Mouse (Mus musculus) erythroblast, embryonic 14.5 days (primary cell): ENCODE measurements around the gene Dcaf6. TPM values are rescaled to one million over a fixed set of nuclear protein-coding genes. Genes with fewer than 3 reads are reported as not detected.

ENCODE experiments used
- H3K27me3 ChIP-seq: 2 replicates; pipeline ENCODE4 v1.6.1; 2012; ENCODE audit warnings: inconsistent platforms; ENCODE audit not compliant: control insufficient read depth
- H3K36me3 ChIP-seq: 2 replicates; pipeline ENCODE4 v1.6.1; 2012; ENCODE audit warnings: mild to moderate bottlenecking, inconsistent platforms; ENCODE audit not compliant: control insufficient read depth
- H3K4me1 ChIP-seq: 2 replicates; pipeline ENCODE4 v1.6.1; 2012; ENCODE audit warnings: inconsistent platforms; ENCODE audit not compliant: control insufficient read depth
- H3K4me3 ChIP-seq: replicated peaks from 2 replicates; pipeline ENCODE3; 2012; ENCODE audit warnings: moderate library complexity, mild to moderate bottlenecking, inconsistent platforms
- H3K9me3 ChIP-seq: 2 replicates; pipeline ENCODE4 v1.6.1; 2012; ENCODE audit warnings: low read length, inconsistent platforms, mixed read lengths; ENCODE audit not compliant: control insufficient read depth
- GATA1 ChIP-seq: IDR thresholded peaks from 2 replicates; pipeline ENCODE4 v1.6.1; 2012; ENCODE audit warnings: low read length, inconsistent platforms, mixed read lengths
- TAL1 ChIP-seq: IDR thresholded peaks from 3 replicates; pipeline ENCODE4 v1.6.1; 2012; ENCODE audit warnings: low read length, inconsistent platforms, mixed read lengths
- polyA plus RNA-seq: library from polyadenylated mRNA; stranded (reverse); fragments of >175 nt; gene quantifications from 2 replicates; pipeline ENCODE4 v1.2.3, GENCODE M21; 2012

Dcaf6 gene
- polyA plus RNA-seq, 1 experiment = 5.3 TPM

DNA sequence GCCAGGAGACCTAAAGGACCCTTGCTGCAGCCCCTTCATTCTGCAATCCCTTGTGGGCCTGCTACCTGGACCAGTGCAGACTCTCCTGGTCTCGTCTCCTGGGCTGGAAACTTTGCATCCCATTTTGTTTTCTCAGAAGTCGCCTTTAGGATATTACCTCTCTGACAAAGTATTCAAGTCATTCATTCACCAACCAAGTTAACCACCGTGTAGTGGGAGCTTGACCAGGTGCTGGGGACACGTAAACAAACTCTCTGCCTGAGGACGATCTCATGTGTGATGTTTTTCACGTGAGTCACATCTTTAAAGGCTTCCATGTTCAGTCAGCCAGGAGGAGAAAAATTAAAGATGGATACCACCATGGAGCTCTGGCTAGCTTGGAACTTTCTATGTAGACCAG is 157.1 kb downstream of the Dcaf6 start:
- Histone ChIP-seq H3K36me3 (no peaks in the 10 kb centered on the region), H3K4me3 (no peak overlapping the region), H3K9me3 (no peaks in the 10 kb centered on the region), H3K4me1 (no peaks in the 10 kb centered on the region), H3K27me3 (no peaks in the 10 kb centered on the region)
- TF ChIP-seq TAL1 (no peak), GATA1 (no peak)

DNA sequence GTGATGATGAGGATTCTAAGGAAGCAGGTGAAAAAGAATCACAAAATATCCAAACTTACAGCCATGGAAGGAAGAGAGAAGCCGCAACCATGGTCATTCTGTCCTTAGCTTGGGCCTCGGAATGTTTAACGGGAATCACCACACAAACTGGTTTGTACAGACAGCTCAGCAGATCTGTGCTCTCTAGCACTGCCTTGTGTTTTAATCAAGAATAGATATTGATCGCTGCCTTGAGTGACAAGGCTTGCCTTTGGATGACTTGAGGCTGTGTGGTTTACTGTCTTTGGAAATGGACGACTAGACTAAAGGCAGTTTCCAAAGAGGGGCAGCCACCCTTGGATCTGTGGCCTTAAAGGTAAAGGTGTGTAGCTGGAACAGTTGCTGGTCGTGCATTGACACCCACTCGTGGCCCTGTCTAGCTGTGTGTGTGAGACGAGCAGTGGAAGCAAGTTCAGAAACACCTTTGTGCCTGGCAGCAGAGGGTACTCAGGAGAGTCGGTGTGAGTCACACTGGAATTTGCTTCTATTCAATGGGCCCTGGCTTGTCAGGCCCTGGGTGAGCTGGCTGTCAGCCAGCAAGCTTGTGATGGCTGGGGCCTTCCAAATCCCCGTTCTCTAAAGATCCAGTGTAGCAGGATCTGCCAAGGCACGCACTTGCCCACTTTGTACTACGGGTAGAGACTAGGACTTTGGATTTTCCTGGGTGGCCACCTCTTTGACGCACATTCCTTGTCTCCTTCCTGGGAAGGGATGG is 157.6 kb downstream of the Dcaf6 start:
- no peaks in the 10 kb centered on the region for H3K27me3 ChIP-seq
- no peak for TF ChIP-seq GATA1
- TF ChIP-seq TAL1 = no peak
- H3K36me3 ChIP-seq = no peaks in the 10 kb centered on the region
- H3K4me1 ChIP-seq = no peaks in the 10 kb centered on the region
- no peaks in the 10 kb centered on the region for H3K9me3 ChIP-seq
- H3K4me3 ChIP-seq = no peak overlapping the region

DNA sequence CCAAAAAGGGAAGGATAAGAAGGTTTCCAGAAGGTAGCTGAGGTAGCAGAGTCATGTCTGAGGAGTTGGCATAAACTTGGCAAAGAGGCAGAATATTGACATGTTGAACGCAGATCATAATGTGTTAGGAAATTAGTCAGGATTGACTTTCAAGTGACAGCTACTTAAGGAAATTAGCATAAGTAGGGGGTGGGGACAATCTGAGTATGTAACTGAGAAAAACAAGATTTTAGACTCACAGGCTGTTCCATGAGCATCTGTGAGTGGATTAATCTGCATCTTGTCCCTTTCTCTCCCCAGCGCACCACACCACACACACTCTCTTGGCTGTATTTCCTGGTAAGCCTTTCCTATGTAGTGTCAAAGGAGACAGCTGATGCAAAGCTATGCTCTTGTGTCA is 158.7 kb downstream of the Dcaf6 start:
- H3K9me3 ChIP-seq = no peaks in the 10 kb centered on the region
- H3K36me3 ChIP-seq = no peaks in the 10 kb centered on the region
- no peaks in the 10 kb centered on the region for H3K27me3 ChIP-seq
- no peak overlapping the region for H3K4me3 ChIP-seq
- no peaks in the 10 kb centered on the region for H3K4me1 ChIP-seq
- no peak for TF ChIP-seq TAL1
- no peak for TF ChIP-seq GATA1

DNA sequence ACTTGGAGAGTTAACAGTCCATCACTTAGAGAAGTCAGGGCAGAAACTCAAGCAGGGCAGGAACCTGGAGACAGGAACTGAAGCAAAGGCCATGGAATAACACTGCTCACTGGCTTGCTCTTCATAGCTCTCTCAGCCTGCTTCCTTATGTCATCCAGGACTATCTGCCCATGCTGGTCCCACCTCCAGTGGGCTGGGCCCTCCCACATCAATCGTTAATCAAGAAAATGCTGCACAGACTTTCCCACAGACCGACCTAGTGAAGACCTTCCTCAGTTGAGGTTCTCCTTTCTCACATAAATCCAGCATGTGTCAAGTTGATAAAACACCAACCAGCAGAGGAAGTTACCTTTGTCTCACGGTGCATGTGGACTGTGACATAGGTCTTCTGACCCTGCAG is 159.2 kb downstream of the Dcaf6 start:
- Histone ChIP-seq H3K36me3 (no peaks in the 10 kb centered on the region), H3K27me3 (no peaks in the 10 kb centered on the region), H3K9me3 (no peaks in the 10 kb centered on the region), H3K4me1 (no peaks in the 10 kb centered on the region), H3K4me3 (no peak overlapping the region)
- TF ChIP-seq GATA1 (no peak), TAL1 (no peak)

DNA sequence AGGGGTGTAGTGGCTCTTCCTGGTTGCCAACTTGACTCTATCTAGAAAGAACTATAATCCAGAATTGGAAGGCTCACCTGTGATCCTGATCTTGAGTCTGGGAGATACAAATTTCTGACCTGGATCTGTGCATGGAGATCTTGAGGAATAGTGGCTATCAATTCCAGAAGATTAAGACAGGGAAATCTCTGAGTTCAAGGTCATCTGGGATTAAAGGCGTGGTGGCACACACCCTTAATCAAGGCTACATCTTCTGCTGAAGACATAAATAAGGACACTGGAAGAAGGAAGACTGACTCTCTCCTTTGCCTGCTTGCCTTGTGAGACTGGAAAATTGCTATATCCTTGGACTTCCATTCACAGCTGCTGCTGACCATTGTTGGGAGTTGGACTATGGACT is 164.8 kb downstream of the Dcaf6 start, which contains the start of gene Gpr161:
Gene Gpr161, plus strand, starts transcription at position 301 of the 400 bp plus-strand sequence.
- TF ChIP-seq GATA1 = no peak
- TF ChIP-seq TAL1 = no peak

DNA sequence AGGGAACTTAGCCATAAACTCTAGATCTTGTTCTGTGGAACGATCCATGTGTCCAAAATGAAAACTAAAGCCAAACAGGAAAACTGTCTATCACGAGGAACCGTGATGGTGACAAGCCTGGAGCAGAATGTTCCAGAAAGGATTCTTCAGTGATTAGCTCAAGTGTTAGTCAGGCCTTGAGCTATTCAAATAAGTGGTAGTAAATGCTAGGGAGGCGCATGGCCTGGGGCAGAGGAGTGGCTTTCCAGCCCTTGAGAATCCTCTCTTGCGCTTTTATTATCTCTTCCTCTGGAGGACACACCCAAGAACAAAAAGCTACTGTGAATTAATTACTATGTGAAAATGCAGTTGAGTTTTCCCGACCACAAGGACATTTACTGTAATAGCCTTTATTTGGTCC is 168.7 kb downstream of the Dcaf6 start:
- TF ChIP-seq GATA1 (no peak), TAL1 (no peak)
- Histone ChIP-seq H3K4me3 (no peak overlapping the region), H3K4me1 (peaks cover 2% of the 10 kb centered on the region; the same call in 1 of the 2 replicates), H3K9me3 (no peaks in the 10 kb centered on the region), H3K36me3 (no peaks in the 10 kb centered on the region), H3K27me3 (no peaks in the 10 kb centered on the region)

More for the DNA sequence above, 164.8 kb downstream of the Dcaf6 start, which contains the start of gene Gpr161:
- Histone ChIP-seq H3K36me3 (no peaks in the 10 kb centered on the region), H3K27me3 (no peaks in the 10 kb centered on the region), H3K4me3 (no peak within 1 kb of the TSS), H3K4me1 (no peaks in the 10 kb centered on the region; the same call in 1 of the 2 replicates), H3K9me3 (no peaks in the 10 kb centered on the region)

DNA sequence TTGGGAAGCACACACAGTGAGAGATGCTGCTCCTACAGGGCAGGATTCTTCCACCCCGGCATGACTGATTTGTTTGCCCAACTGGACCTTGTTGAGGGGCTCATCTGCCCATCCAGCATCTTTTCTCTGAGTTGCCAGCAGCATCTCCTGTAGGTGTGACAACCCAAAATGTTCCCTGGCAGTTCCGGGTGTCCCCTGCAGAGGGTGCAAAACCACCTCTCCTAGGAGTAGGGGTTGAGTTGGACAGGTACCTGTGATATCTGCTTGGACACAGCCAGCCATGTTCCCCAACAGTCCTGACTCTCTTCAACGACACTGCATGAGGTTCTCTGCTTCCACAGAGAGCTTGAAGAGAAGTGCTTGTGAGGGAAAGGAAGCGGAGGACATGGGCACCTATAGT is 170.4 kb downstream of the Dcaf6 start:
- no peaks in the 10 kb centered on the region for H3K36me3 ChIP-seq
- H3K4me3 ChIP-seq = no peak overlapping the region
- no peaks in the 10 kb centered on the region for H3K27me3 ChIP-seq
- peaks cover 2% of the 10 kb centered on the region; the same call in 1 of the 2 replicates for H3K4me1 ChIP-seq
- H3K9me3 ChIP-seq = no peaks in the 10 kb centered on the region
- TF ChIP-seq TAL1 (no peak), GATA1 (no peak)

DNA sequence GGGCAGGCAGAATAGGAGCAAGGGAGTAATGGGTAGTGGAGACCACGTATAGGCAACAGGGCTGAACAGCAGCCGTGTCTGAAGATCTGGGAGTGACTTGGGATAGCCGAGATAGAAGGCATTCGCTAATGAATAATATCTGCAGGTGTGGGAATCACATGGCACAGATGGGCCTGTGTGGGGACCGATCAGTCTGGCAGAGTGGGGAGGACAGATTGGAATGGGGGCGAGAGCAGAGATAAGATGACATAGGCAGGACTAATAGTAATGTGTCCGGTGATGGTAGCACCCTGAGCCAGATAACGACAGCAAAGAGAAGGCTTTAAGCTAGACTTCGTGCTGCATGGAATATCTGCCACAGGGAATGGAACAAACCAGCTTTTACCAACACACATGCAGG is 172.1 kb downstream of the Dcaf6 start:
- peaks cover 11% of the 10 kb centered on the region for H3K27me3 ChIP-seq
- TF ChIP-seq GATA1 = no peak
- TF ChIP-seq TAL1 = no peak
- H3K4me3 ChIP-seq = no peak overlapping the region
- H3K36me3 ChIP-seq = no peaks in the 10 kb centered on the region
- H3K9me3 ChIP-seq = no peaks in the 10 kb centered on the region
- H3K4me1 ChIP-seq = peaks cover 2% of the 10 kb centered on the region; the same call in 1 of the 2 replicates

DNA sequence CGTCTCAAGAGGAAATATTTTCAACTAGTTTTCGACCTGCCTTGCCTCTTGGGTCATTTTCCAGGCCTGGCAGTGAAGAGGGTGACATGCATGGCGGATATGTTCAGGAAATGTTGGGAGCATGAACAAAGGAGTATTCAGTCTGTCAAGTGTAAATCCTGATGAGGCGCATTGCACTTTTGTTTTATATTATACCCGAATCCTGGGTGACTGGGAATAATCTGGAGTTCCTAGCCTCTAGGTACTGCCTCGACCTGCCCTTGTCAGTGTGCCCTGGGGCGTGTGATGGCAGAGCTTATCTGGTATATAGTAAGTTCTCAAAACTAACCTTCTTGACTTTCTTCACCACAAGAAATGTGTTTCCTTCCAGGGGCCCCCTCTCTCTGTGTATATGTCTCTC is 176.2 kb downstream of the Dcaf6 start:
- Histone ChIP-seq H3K36me3 (no peaks in the 10 kb centered on the region), H3K4me1 (peaks cover 2% of the 10 kb centered on the region; the same call in 1 of the 2 replicates), H3K9me3 (no peaks in the 10 kb centered on the region), H3K4me3 (no peak overlapping the region), H3K27me3 (peaks cover 45% of the 10 kb centered on the region)
- TF ChIP-seq TAL1 = no peak
- no peak for TF ChIP-seq GATA1
